Mouse (Mus musculus): ENCODE measurements around the gene Dnmt3a. TPM values are rescaled to one million over a fixed set of nuclear protein-coding genes. Genes with fewer than 3 reads are reported as not detected.
"Not testable (repeated sequence)": the region's sequence is repeated elsewhere in the genome, so short reads cannot be mapped to it uniquely, and the experiment has no call there.

Gene Dnmt3a
- polyA plus RNA-seq, 1 experiment = 11.8 TPM

DNA sequence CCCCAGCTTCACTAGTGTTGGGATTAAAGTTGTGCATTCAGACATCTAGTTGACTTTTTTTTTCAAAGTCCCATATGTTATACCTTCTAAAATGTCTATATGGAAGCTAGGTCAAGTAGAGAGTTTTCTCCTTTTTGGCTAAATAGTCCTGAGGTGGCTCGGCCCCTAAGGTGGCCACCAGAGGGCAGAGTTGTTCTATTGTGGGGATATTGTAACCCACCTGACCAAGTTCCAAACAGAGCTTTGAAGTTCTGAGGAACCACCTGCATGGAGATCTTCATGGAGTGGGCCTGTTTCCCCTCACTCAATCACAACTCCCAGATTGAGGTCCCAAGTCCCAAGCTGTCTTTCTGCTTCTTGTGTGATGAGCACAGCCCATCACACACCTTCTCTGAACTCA, 120.3 kb downstream of the Dnmt3a start:
- Histone ChIP-seq H3K27me3 (replicated peaks; ENCODE audit: control insufficient read depth, insufficient read depth, low read length) (no peaks in the 10 kb centered on the region), H3K4me1 (ENCODE audit: control insufficient read depth, insufficient read depth, low read length) (no peaks in the 10 kb centered on the region), H3K27ac (ENCODE audit: insufficient read depth, low read depth, low read length) (no peak overlapping the region), H3K36me3 (ENCODE audit: control insufficient read depth, insufficient read depth, low read length) (no peaks in the 10 kb centered on the region), H3K4me3 (ENCODE audit: insufficient read depth, low read depth, low read length) (no peak overlapping the region)
- DNase-seq = peak; percentile 72
- peak; percentile 77 for TF ChIP-seq CTCF (conservative IDR thresholded peaks at IDR 0.05; ENCODE audit: insufficient read depth, insufficient read length, low read depth, low read length)
- no peak for TF ChIP-seq POLR2A (IDR thresholded peaks at IDR 0.05; ENCODE audit: low read depth, low read length)
- WGBS = 2% methylated on average over 1 of the region's 1 CpGs

DNA sequence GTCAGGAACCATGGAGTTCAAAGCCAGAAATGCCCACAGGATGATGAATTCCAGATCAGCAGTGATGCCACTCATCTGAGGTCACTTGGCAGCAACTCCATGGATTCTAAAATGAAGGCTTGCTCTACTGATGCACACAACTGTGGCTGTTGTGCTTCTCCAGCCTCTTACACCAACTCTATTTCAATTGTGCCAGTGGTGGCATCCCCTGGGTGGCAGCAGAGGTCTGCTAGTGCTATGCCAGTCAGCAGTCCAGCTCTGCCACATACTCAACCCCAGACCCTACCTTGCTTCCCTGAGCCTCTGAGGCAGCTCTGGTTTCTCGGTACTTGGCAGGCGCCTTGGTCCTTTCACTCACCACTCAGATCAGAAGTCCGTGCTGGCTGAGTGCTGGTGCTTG, 123.0 kb downstream of the Dnmt3a start:
- 69% methylated on average over 3 of the region's 3 CpGs for WGBS
- no peak for DNase-seq
- no peak overlapping the region for H3K4me3 ChIP-seq (ENCODE audit: insufficient read depth, low read depth, low read length)

DNA sequence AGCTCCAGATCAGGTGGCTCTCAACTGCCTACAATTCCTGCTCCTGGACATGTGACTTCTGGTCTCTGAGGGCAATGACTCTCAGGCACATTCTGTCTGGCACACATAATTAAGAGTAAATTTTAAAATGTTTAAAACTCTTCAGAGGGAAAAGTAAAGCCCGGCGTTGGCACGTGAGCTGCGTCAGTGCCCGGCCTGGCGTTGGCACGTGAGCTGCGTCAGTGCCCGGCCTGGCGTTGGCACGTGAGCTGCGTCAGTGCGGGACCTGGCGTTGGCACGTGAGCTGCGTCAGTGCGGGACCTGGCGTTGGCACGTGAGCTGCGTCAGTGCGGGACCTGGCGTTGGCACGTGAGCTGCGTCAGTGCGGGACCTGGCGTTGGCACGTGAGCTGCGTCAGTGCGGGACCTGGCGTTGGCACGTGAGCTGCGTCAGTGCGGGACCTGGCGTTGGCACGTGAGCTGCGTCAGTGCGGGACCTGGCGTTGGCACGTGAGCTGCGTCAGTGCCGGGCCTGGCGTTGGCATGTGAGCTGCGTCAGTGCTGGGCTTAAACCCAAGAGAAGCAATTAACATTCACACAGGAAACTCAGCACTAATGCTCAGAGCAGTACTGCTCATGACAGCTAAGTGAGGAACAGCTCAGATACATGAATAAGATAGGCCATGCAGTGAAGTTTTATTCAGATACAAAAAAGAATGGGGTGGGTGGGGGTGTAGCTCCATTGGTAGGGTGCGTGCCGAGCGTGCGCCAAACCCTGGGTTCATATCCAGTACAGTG, 124.5 kb downstream of the Dnmt3a start:
- WGBS = 94% methylated on average over 39 of the region's 47 CpGs
- not testable (repeated sequence) for H3K27ac ChIP-seq (ENCODE audit: insufficient read depth, low read depth, low read length); H3K4me1 ChIP-seq (ENCODE audit: control insufficient read depth, insufficient read depth, low read length); H3K4me3 ChIP-seq (ENCODE audit: insufficient read depth, low read depth, low read length); H3K27me3 ChIP-seq (replicated peaks; ENCODE audit: control insufficient read depth, insufficient read depth, low read length); DNase-seq; H3K36me3 ChIP-seq (ENCODE audit: control insufficient read depth, insufficient read depth, low read length)

More for the DNA sequence above, 123.0 kb downstream of the Dnmt3a start:
- Histone ChIP-seq H3K36me3 (ENCODE audit: control insufficient read depth, insufficient read depth, low read length) (no peaks in the 10 kb centered on the region), H3K4me1 (ENCODE audit: control insufficient read depth, insufficient read depth, low read length) (no peaks in the 10 kb centered on the region), H3K27ac (ENCODE audit: insufficient read depth, low read depth, low read length) (no peak overlapping the region), H3K27me3 (replicated peaks; ENCODE audit: control insufficient read depth, insufficient read depth, low read length) (no peaks in the 10 kb centered on the region)
- no peak for TF ChIP-seq POLR2A (IDR thresholded peaks at IDR 0.05; ENCODE audit: low read depth, low read length)
- TF ChIP-seq CTCF (conservative IDR thresholded peaks at IDR 0.05; ENCODE audit: insufficient read depth, insufficient read length, low read depth, low read length) = peak; percentile 41; the same call in 1 of the 2 replicates

DNA sequence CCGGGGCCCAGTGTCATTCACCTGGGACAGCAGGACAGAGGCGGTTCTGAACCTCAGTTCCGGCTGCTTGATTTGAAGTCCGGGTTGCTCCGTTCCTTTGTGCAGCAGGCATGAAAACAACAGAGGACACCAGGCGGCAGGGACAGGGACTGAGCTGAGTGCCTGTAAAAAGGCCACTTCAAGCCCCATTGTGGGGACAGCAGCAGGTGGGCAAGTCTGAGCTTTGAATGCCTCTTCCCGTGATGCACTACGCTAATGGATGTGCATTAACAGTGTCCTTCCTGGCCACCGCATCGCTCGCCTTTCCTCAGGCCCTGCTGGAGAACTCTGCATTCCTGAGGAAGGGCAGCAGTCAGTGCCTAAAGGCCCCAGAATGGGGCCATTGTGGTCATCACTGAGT, 136.2 kb downstream of the Dnmt3a start:
- TF ChIP-seq POLR2A (IDR thresholded peaks at IDR 0.05; ENCODE audit: low read depth, low read length) = no peak
- H3K4me1 ChIP-seq (ENCODE audit: control insufficient read depth, insufficient read depth, low read length) = no peaks in the 10 kb centered on the region
- WGBS = 29% methylated on average over 11 of the region's 11 CpGs
- no peak overlapping the region for H3K4me3 ChIP-seq (ENCODE audit: insufficient read depth, low read depth, low read length)
- no peak for DNase-seq
- H3K36me3 ChIP-seq (ENCODE audit: control insufficient read depth, insufficient read depth, low read length) = no peaks in the 10 kb centered on the region
- H3K27me3 ChIP-seq (replicated peaks; ENCODE audit: control insufficient read depth, insufficient read depth, low read length) = no peaks in the 10 kb centered on the region
- no peak overlapping the region for H3K27ac ChIP-seq (ENCODE audit: insufficient read depth, low read depth, low read length)

DNA sequence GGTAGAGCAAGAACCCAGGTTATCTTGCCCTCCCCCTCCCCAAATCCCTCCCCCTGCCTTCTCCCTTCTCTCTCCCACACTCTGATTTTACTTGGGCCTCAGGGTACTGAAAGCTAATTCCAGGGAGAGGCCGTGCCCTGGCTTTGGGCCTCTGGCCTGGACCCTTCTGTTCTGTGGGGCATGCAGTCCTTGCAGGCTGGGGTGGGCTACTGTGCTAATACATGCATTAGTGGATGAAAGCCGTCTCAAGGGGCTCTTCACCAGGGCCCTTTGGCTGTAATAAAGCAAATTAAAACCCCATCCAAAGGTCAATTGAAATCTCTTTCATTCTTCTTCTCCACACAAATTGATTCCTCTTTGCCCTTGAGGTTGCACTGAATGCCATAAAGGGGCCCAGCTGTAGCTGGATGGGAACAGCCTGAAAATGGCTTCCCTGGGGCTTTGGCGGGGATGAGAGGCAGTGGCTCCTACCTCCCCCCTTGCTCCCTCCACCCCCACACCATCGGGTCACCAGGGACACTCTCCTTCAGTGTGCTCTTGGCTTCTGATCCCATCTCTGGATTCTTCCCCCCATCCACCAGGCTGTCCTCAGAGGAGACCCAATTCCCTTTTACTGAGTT, 138.8 kb downstream of the Dnmt3a start:
- Histone ChIP-seq H3K4me1 (ENCODE audit: control insufficient read depth, insufficient read depth, low read length) (no peaks in the 10 kb centered on the region), H3K36me3 (ENCODE audit: control insufficient read depth, insufficient read depth, low read length) (no peaks in the 10 kb centered on the region), H3K27ac (ENCODE audit: insufficient read depth, low read depth, low read length) (no peak overlapping the region), H3K27me3 (replicated peaks; ENCODE audit: control insufficient read depth, insufficient read depth, low read length) (no peaks in the 10 kb centered on the region), H3K4me3 (ENCODE audit: insufficient read depth, low read depth, low read length) (no peak overlapping the region)
- WGBS = 63% methylated on average over 4 of the region's 4 CpGs
- no peak for DNase-seq
- no peak for TF ChIP-seq CTCF (conservative IDR thresholded peaks at IDR 0.05; ENCODE audit: insufficient read depth, insufficient read length, low read depth, low read length)
- TF ChIP-seq POLR2A (IDR thresholded peaks at IDR 0.05; ENCODE audit: low read depth, low read length) = no peak

DNA sequence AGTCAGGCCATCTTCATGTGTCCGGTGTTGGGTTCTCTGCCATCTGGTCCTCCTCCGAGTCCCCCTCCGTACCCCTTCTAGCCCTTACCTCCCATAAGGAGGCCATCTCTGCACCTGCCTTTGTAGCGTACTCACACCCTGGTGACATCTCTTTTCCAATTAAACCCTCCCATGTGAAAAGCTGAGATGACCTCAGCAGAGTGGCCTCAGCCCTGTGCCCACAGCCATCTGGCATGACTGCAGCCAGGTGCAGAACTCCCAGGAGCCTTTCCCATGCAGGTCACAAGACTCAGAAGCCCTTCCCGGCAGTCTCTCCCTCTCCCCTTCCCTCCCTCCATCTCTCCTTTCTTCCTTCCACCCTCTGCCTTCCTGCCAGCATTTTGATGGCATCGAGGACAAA, 141.7 kb downstream of the Dnmt3a start:
- no peak overlapping the region for H3K4me3 ChIP-seq (ENCODE audit: insufficient read depth, low read depth, low read length)
- H3K4me1 ChIP-seq (ENCODE audit: control insufficient read depth, insufficient read depth, low read length) = no peaks in the 10 kb centered on the region
- no peak overlapping the region for H3K27ac ChIP-seq (ENCODE audit: insufficient read depth, low read depth, low read length)
- H3K36me3 ChIP-seq (ENCODE audit: control insufficient read depth, insufficient read depth, low read length) = no peaks in the 10 kb centered on the region
- no peak for DNase-seq
- no peak for TF ChIP-seq CTCF (conservative IDR thresholded peaks at IDR 0.05; ENCODE audit: insufficient read depth, insufficient read length, low read depth, low read length)
- TF ChIP-seq POLR2A (IDR thresholded peaks at IDR 0.05; ENCODE audit: low read depth, low read length) = no peak
- 56% methylated on average over 6 of the region's 6 CpGs for WGBS
- no peaks in the 10 kb centered on the region for H3K27me3 ChIP-seq (replicated peaks; ENCODE audit: control insufficient read depth, insufficient read depth, low read length)

DNA sequence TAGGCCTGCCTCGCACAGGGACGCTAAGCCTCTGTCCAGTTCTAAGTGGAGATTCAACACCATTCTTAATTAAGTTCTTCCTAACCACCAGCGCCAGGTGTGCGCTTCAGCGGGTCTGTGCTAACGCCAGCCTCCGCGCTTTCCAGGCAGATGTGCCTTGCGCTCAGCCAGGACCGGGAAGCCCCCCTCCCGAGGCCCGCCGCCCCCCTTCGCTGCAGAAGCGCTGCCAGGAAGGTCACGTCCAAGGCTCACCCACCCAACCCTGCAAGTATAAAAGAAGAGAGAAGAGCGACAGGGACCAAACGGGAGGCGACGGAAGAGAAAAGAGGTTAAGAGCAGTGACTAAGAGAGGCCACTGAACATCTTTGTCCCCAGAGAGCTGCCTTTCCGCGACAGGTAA, 148.8 kb downstream of the Dnmt3a start, which contains the start of gene Pomc:
TSS of gene Pomc (plus strand) at position 301 of the 400 bp plus-strand sequence.
- Histone ChIP-seq H3K4me3 (ENCODE audit: insufficient read depth, low read depth, low read length) (no peak within 1 kb of the TSS), H3K27me3 (replicated peaks; ENCODE audit: control insufficient read depth, insufficient read depth, low read length) (peaks cover 4% of the 10 kb centered on the region; the same call in 1 of the 2 replicates), H3K36me3 (ENCODE audit: control insufficient read depth, insufficient read depth, low read length) (no peaks in the 10 kb centered on the region), H3K4me1 (ENCODE audit: control insufficient read depth, insufficient read depth, low read length) (no peaks in the 10 kb centered on the region), H3K27ac (ENCODE audit: insufficient read depth, low read depth, low read length) (no peak within 1 kb of the TSS)
- no peak for TF ChIP-seq CTCF (conservative IDR thresholded peaks at IDR 0.05; ENCODE audit: insufficient read depth, insufficient read length, low read depth, low read length)
- TF ChIP-seq POLR2A (IDR thresholded peaks at IDR 0.05; ENCODE audit: low read depth, low read length) = no peak
- DNase-seq = no peak
- 28% methylated on average over 22 of the region's 22 CpGs for WGBS
